Mouse (Mus musculus) G1E (cell line): ENCODE data around the gene Adcyap1r1.

Experiments
- CTCF ChIP-seq: IDR thresholded peaks from 2 replicates; pipeline ENCODE4 v1.5.1; 2012; ENCODE audit warnings: low read depth, low read length, inconsistent platforms, mixed read lengths
- GATA1 ChIP-seq: IDR thresholded peaks from 2 replicates; pipeline ENCODE4 v1.6.1; 2012; ENCODE audit warnings: borderline replicate concordance, low read length, inconsistent platforms, mixed read lengths

DNA sequence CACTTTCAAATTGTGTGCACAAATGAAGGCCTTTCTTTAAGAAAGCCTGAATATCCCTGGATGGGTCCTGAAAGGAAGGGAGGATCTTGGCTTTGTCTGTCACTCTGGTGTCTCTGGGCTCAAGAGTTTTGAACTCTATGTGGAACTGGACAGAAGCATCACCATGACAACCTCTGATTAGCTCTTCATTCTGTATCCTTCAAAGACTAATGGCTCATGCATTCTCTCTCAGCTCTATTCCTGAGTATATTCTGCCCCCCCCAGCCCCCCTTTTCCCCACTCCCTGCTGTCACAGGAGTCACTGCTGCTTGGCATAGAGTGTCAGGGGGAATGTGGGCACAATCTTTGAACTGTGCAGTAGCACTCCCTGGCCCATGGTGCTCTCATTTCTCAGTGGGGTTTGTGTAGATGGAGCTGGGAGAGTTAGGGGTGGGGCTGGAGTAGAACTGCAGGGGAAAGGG lies 14.6 kb downstream of the Adcyap1r1 start:
- TF ChIP-seq GATA1 (no peak), CTCF (no peak)
